Mouse (Mus musculus): ENCODE measurements around the gene Isx.

DNA sequence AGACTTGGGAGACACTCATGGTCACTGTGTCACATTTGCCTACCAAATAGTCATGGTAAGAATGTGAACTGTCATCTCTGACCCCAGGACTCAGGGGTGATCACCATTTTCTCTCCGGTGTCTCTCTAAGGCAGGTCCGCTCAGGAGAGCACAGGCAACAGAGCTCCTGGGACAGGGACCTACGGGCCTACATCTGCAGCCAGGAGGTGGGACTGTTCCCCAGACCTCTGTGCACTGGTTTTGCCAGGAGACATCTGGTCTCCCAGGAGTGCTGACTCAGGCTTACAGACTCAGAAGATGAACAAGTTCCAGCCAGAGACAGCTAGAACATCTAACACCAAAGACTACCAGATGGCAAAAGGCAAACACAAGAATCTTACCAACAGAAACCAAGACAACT is 69.1 kb downstream of the Isx start:
- no peak for TF ChIP-seq CTCF (IDR thresholded peaks at IDR 0.05; ENCODE audit: low read depth, low read length)
- no peak for TF ChIP-seq POLR2A (IDR thresholded peaks at IDR 0.05; ENCODE audit: insufficient read depth, low read length)
- no peak for TF ChIP-seq EP300 (IDR thresholded peaks at IDR 0.05; ENCODE audit: insufficient read depth, low read depth, low read length)
